Mouse (Mus musculus): ENCODE measurements around the gene Sptlc2.
A peak's percentile ranks its signal among the peaks of the same experiment; 100 is the strongest.

The Sptlc2 gene

GRCm38 (mm10) chr12:87397126-87397525 is 9.0 kb upstream of the Sptlc2 start:
- DNase-seq (ENCODE audit: low spot score in 2 of 2): no peak

- no peak for DNase-seq (ENCODE audit: low spot score in 2 of 2)
Measured at GRCm38 (mm10) chr12:87394316-87394715, 6.2 kb upstream of the Sptlc2 start.

- DNase-seq (ENCODE audit: low spot score in 2 of 2): no peak
Measured at GRCm38 (mm10) chr12:87393447-87394145, 5.4 kb upstream of the Sptlc2 start.

- DNase-seq (ENCODE audit: low spot score in 2 of 2): no peak
Measured at GRCm38 (mm10) chr12:87391355-87391754, 3.2 kb upstream of the Sptlc2 start.

GRCm38 (mm10) chr12:87389231-87389630 is 1.1 kb upstream of the Sptlc2 start:
- no peak for DNase-seq (ENCODE audit: low spot score in 2 of 2)

GRCm38 (mm10) chr12:87387171-87388121 is 709 bp downstream of the Sptlc2 start:
- DNase-seq (ENCODE audit: low spot score in 2 of 2): peak; percentile 30 to 74

- DNase-seq (ENCODE audit: low spot score in 2 of 2): no peak
Measured at GRCm38 (mm10) chr12:87385051-87385450, 3.1 kb downstream of the Sptlc2 start.

GRCm38 (mm10) chr12:87381380-87381682 is 6.8 kb downstream of the Sptlc2 start:
- DNase-seq (ENCODE audit: low spot score in 2 of 2): no peak

- no peak for DNase-seq (ENCODE audit: low spot score in 2 of 2)
Measured at GRCm38 (mm10) chr12:87380586-87381379, 7.4 kb downstream of the Sptlc2 start.

- no peak for DNase-seq (ENCODE audit: low spot score in 2 of 2)
Measured at GRCm38 (mm10) chr12:87379496-87379895, 8.7 kb downstream of the Sptlc2 start.

GRCm38 (mm10) chr12:87374159-87374558 is 14.0 kb downstream of the Sptlc2 start:
- no peak for DNase-seq (ENCODE audit: low spot score in 2 of 2)

- DNase-seq (ENCODE audit: low spot score in 2 of 2): no peak
Measured at GRCm38 (mm10) chr12:87369319-87369718, 18.8 kb downstream of the Sptlc2 start.

GRCm38 (mm10) chr12:87368092-87368491 is 20.1 kb downstream of the Sptlc2 start:
- no peak for DNase-seq (ENCODE audit: low spot score in 2 of 2)

GRCm38 (mm10) chr12:87365676-87366075 is 22.5 kb downstream of the Sptlc2 start:
- DNase-seq (ENCODE audit: low spot score in 2 of 2): no peak

- DNase-seq (ENCODE audit: low spot score in 2 of 2): no peak
Measured at GRCm38 (mm10) chr12:87362111-87362510, 26.0 kb downstream of the Sptlc2 start.

- no peak for DNase-seq (ENCODE audit: low spot score in 2 of 2)
Measured at GRCm38 (mm10) chr12:87348029-87348428, 40.1 kb downstream of the Sptlc2 start.

GRCm38 (mm10) chr12:87347511-87347910 is 40.6 kb downstream of the Sptlc2 start:
- no peak for DNase-seq (ENCODE audit: low spot score in 2 of 2)

- no peak for DNase-seq (ENCODE audit: low spot score in 2 of 2)
Measured at GRCm38 (mm10) chr12:87343084-87343605, 45.0 kb downstream of the Sptlc2 start.

- DNase-seq (ENCODE audit: low spot score in 2 of 2): no peak
Measured at GRCm38 (mm10) chr12:87338082-87338481, 50.1 kb downstream of the Sptlc2 start.

- no peak for DNase-seq (ENCODE audit: low spot score in 2 of 2)
Measured at GRCm38 (mm10) chr12:87334886-87335285, 53.3 kb downstream of the Sptlc2 start.

- DNase-seq (ENCODE audit: low spot score in 2 of 2): no peak
Measured at GRCm38 (mm10) chr12:87333794-87334193, 54.4 kb downstream of the Sptlc2 start.

GRCm38 (mm10) chr12:87332511-87332910 is 55.6 kb downstream of the Sptlc2 start:
- no peak for DNase-seq (ENCODE audit: low spot score in 2 of 2)
